ENCODE assay signal across 9 mouse cellular contexts in the genomic region with DNA sequence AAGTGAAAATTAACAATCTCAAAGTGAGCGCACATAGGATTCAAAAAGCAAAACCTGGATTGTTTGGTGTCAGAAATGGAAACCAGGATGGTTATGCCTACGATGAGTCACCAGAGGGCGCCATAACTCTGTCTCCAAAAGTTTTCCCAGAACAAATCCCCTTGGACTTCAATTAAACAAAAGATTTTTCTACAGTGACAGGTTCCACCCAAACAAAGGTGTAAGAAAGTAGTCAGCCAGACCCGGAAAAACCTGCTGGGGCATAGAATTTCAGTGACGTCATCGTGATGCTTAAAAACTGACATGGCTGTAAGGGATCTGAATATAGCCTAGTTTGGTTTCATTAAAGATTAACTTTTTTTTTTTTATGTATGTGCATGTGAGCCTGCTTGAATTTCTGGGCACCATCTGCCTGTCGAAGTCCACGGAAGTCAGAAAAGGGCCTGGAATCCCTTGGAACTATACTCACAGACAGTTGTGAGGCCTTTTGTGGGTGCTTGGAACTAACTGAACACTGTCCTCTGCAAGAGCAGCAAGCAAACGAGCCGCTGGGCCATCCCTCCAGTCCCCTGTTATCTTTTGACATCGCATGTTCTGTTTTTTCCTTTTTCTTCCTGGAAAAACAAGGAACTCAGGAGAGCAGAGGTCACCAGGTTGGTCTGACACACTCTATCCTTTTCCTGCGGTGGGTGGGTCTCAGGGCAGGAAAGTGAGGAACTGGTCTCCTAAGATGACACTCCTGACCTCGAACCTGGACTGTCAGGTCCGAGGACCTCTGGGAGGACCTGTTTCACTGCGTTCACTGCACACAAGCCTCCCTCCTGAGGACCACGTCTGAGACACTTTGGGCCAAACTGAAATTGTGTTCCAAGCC. TPM values are rescaled to one million over a fixed set of nuclear protein-coding genes. Genes with fewer than 3 reads are reported as not detected.
DNase-seq lines count a peak whose midpoint lies in the region; ATAC-seq and TF ChIP-seq lines count a peak whose summit lies in the region.
"Had no signal": no experiment of that assay in that cellular context is flagged by ENCODE, and none has a peak within 500 bp of the region (broad histone marks: within the 10 kb centered on the region; RNA-seq: fewer than 3 reads in every experiment).

No protein-coding gene starts in this region.

- H3K36me3 ChIP-seq in E14TG2a.4 (ENCODE audit: insufficient read depth, low read length) = no peaks in the 10 kb centered on the region
- no peaks in the 10 kb centered on the region for H3K36me3 ChIP-seq in heart, postnatal 0 days (replicated peaks; ENCODE audit: control insufficient read depth, insufficient read depth, low read length)
- H3K36me3 ChIP-seq in stomach, embryonic 15.5 days = no peaks in the 10 kb centered on the region

- no peak overlapping the region for H3K4me2 ChIP-seq in heart, postnatal 0 days (ENCODE audit: low read depth, low read length)
- H3K4me2 ChIP-seq in stomach, embryonic 15.5 days = 0 out of 2 replicates have a peak overlapping the region, but pooled peaks have one; percentile 23

- WGBS in heart, postnatal 0 days = 37% methylated on average over 16 of the region's 16 CpGs
- WGBS in stomach, embryonic 15.5 days = 32% methylated on average over 16 of the region's 16 CpGs

- no peak overlapping the region for H3K9ac ChIP-seq in heart, postnatal 0 days (replicated peaks; ENCODE audit: low read depth, low read length)
- no peak overlapping the region for H3K9ac ChIP-seq in stomach, embryonic 15.5 days

- intact Hi-C loops in gastrocnemius, postnatal 14 days (cut with DNase I; ENCODE audit: low total_unique reads) = loop anchor here (5.0 kb wide), 1 partner anchor 144 kb away; no protein-coding TSS in a partner anchor

- no peak for TF ChIP-seq EP300 in heart, postnatal 0 days (IDR thresholded peaks at IDR 0.05; ENCODE audit: low read depth)

- no peak overlapping the region for H3K4me3 ChIP-seq in E14TG2a.4 (replicated peaks; ENCODE audit: low read length)
- no peak overlapping the region for H3K4me3 ChIP-seq in heart, postnatal 0 days (ENCODE audit: low read depth, low read length)
- no peak overlapping the region for H3K4me3 ChIP-seq in stomach, embryonic 15.5 days (replicated peaks)
- H3K4me3 ChIP-seq: megakaryocyte, embryonic 14.5 days had no signal

- peak; percentile 87 for TF ChIP-seq CTCF in E14TG2a.4 (conservative IDR thresholded peaks at IDR 0.05; ENCODE audit: low read length)
- TF ChIP-seq CTCF in heart, postnatal 0 days (IDR thresholded peaks at IDR 0.05; ENCODE audit: low read depth) = peak; percentile 64

- H3K9me3 ChIP-seq in E14TG2a.4 (ENCODE audit: low read length) = no peaks in the 10 kb centered on the region
- H3K9me3 ChIP-seq in heart, postnatal 0 days (replicated peaks; ENCODE audit: control insufficient read depth, low read length) = no peaks in the 10 kb centered on the region
- no peaks in the 10 kb centered on the region for H3K9me3 ChIP-seq in stomach, embryonic 15.5 days
- H3K9me3 ChIP-seq: megakaryocyte, embryonic 14.5 days had no signal

- H3K27ac ChIP-seq in heart, postnatal 0 days (ENCODE audit: low read depth) = no peak overlapping the region
- H3K27ac ChIP-seq in stomach, embryonic 15.5 days = peak overlapping the region; percentile 65

- no peak for ATAC-seq in heart, postnatal 0 days (ENCODE audit: insufficient read depth, low read depth)
- ATAC-seq in stomach, embryonic 15.5 days (ENCODE audit: insufficient read depth, low FRiP score, low read depth) = peak; percentile 39; the same call in 1 of the 2 replicates

- DNase-seq in gastrocnemius, postnatal 14 days = peak; percentile 7
- DNase-seq in gastrocnemius, postnatal 25 days = no peak
- DNase-seq in cerebellum, postnatal 14 days = peak; percentile 55 to 56
- peak; percentile 57 for DNase-seq in heart, postnatal 0 days (ENCODE audit: low spot score)
- peak; percentile 28 to 67 for DNase-seq in kidney, postnatal 36 days
- DNase-seq in lung, postnatal 36 days = peak; percentile 47

- peaks cover 38% of the 10 kb centered on the region for H3K4me1 ChIP-seq in E14TG2a.4 (replicated peaks; ENCODE audit: low read depth, low read length)
- no peaks in the 10 kb centered on the region for H3K4me1 ChIP-seq in heart, postnatal 0 days (ENCODE audit: control insufficient read depth, insufficient read depth)
- 0 out of 2 replicates have a peak, but pooled peaks cover 5% of the 10 kb centered on the region for H3K4me1 ChIP-seq in stomach, embryonic 15.5 days

- 0 out of 2 replicates have a peak, but pooled peaks cover 2% of the 10 kb centered on the region for H3K27me3 ChIP-seq in E14TG2a.4 (ENCODE audit: insufficient read depth, low read length)
- H3K27me3 ChIP-seq in heart, postnatal 0 days (ENCODE audit: control insufficient read depth, insufficient read depth, low read length) = no peaks in the 10 kb centered on the region
- H3K27me3 ChIP-seq in stomach, embryonic 15.5 days (replicated peaks) = no peaks in the 10 kb centered on the region

RNA-seq across cellular contexts. Expression of a gene that starts 33.0 kb away (rescaled TPM):
- 10 to 100 TPM; 18.9 to 22.0 TPM for total RNA-seq in gastrocnemius, postnatal 14 days (2021)
- 10 to 100 TPM; 17.1 to 19.6 TPM for total RNA-seq in gastrocnemius, postnatal 25 days (2021)
- total RNA-seq in heart, postnatal 0 days (2014; rRNA removed; ENCODE audit: low replicate concordance) = 55.0 and 74.7 TPM in 2 replicates
- 7.8 and 7.9 TPM in 2 replicates for polyA plus RNA-seq in heart, postnatal 0 days (2015; fragmentation: Nextera tagmentation; extraction: Ambion mirVana)
- 18.2 and 20.2 TPM in 2 replicates for polyA plus RNA-seq in stomach, embryonic 15.5 days (2015; fragmentation: Nextera tagmentation; extraction: Ambion mirVana)
